Mouse (Mus musculus) adrenal gland, adult 2 months (tissue): ENCODE results near the gene Palm2. TPM values are rescaled to one million over a fixed set of nuclear protein-coding genes. Genes with fewer than 3 reads are reported as not detected.

ENCODE experiments used
- DNase-seq: peaks from one replicate; pipeline ENCODE4 v3.0.0; 2021
- polyA plus RNA-seq: library from polyadenylated mRNA; depleted of rRNA; stranded (reverse); fragments of >200 nt; gene quantifications from 2 replicates; pipeline ENCODE4 v1.2.3, GENCODE M21; 2012
- total RNA-seq, 2 experiments: library from RNA; stranded (reverse); gene quantifications; 2 replicates each; pipeline ENCODE4 v1.2.3; 2021

Palm2 gene
- total and polyA plus RNA-seq, 3 experiments: 1.9 to 39.5 (median 20.0) TPM

DNA sequence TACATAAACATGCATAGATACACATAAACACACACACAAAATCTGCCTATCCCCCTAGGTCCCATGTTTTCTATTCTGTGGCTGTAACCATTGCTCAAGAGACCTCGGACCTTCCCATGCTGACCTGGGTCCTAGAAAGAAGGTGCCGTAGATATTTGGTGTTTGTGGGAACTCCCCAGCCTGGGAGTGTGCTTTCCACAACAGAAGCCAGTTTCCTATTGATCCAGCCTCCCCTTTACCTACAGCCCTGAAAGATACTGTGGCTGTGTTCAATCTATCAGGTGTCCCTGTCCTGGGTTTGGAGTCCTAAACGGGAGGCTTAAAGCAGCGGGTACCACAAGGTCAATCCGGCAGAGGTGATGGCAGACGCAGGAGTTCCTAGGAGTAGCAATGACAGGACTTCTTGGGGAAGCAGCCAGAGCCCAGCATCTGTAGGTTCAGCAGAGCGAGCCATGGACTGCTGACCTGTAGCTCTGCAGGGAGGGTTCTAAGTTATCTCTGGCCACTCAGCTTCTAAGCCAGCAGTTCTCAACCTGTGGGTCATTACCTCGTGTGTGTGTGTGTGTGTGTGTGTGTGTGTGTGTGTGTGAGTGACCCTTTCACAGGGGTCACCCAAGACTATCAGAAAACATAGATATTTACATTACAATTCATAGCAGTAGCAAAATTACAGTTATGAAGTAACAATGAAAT lies 79.3 kb downstream of the Palm2 start:
- DNase-seq: no peak

DNA sequence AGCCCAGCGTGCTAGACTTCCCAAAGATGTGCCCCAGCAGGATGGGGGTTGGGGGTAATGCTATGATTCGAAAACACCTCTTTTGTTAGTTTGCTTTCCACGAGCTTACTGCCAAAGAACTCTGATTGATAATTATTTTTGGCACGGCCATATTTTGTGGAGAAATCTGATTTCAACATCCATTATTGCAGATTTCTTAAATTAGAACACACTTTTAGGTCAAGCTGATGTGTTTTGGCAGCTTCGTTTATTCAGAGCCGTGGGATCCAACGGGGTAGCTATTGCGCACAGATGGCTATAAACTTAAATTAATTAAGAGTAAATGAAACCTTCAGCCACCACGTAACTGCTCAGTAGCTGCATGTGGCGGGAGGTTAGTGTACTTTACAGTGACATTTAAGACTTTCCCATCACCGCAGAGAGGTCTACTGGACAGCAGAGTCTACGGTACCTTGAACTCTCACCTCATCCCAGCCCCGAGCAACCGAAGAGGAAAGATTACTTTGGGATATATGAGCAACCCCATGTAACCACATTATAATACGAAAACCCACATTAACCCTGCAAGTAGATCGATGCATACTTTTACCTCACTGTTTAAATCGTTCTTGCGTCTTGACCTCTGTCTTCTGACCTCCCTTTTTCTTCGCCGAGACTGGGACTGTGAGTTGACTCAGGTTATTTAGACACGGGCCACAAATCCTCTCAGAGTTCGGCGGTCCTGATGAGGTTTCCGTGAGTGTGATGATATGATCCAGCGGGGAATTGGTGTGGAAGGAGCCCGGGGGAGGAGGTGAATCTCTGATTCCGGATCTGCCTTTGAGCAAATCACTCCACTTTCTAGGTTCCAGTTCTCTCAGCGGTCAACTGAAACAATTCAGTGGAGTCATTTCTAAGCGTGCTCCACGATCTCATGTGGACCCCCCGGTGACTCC lies 80.2 kb downstream of the Palm2 start:
- peak; percentile 5 for DNase-seq

DNA sequence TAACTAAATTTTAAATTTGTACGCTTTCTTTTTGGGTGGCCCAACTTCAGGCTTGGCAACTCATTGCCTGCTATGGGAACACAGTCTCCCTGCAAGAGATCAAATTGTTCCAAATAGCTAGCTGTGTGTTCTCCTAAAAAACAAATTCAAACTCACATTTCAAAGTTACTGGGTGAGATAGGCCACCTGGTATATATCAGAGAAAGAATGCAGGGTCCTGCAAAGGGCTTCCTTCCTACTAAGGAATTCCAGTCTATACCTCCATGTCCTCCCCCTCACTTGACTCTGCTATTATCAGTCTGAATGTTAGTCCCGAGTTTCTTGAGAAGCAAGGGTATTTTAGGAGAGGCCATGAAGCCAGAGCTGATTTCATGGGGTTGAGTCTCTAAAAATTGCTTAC lies 81.3 kb downstream of the Palm2 start:
- no peak for DNase-seq

DNA sequence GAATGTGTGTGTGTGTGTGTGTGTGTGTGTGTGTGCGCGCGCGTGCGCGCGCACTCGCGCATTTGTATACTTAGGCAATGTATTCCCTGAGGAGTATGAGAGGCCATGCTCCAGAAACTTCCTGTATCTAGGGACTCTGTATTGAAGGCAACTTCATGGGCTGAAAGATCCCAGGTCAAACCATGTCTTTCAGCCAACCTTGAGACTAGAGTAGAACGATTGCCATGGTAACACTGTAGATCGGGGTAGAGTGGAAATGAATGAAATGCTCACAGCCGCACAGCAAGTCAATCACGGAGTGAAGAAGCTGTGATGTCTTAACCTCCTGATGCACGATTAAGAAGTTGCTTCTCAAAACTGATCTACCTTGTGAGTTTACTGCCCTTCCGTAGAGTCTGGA lies 89.4 kb downstream of the Palm2 start:
- no peak for DNase-seq

DNA sequence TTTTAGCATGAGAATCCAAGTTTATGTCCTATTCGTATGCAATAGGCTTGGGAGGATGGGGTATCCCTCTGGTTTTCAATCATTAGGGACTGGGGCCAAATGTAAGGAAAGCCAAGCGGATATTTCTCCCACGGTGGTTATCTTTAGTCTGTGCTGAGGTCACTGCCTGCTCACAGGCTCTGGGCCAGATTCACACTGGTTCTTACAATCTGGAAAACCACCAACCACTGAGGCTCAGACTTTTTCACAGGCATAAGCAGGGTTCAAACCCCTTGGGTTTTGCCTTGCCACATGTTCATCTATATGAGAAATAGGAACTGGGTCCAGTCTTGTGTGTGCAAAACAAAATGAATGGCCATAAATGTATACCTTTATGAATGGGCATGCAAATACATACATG lies 90.4 kb downstream of the Palm2 start:
- peak; percentile 13 for DNase-seq

DNA sequence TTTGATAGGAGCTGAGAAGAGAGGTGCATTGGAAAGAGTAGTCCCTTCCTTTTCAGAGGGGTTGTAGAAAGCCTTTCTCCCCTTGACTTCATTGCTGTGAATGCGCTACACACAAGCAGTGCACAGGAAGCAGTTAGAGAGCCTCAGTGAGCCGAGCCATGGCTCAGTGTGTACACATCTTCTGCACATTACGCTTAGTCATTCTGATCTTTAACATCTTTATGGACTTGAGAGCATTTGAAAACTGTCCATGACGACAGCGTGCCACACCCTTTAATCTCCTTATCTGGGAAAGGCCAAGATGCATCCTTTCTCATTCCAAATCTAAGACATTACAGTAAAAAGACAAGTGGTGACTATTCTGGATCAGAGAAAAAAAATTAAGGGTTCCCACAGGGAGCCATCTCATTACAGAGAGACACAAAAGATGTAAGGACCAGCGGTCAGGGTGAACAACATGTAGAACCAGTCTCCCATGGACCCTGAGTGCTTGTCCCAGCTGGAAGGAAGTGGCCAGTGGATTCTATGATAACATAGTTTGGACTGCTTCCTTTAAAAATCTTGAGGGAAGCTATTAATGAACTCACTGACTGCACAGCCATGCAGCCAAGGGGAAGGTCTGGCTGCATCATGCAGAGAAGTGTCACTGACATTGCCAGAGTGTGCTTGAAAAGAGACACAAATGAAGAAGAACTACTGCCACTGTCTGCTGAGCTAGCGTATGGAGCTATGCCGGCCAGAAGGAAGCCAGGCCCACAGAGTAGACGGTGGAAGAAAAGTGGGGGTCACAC lies 91.4 kb downstream of the Palm2 start:
- DNase-seq: no peak

DNA sequence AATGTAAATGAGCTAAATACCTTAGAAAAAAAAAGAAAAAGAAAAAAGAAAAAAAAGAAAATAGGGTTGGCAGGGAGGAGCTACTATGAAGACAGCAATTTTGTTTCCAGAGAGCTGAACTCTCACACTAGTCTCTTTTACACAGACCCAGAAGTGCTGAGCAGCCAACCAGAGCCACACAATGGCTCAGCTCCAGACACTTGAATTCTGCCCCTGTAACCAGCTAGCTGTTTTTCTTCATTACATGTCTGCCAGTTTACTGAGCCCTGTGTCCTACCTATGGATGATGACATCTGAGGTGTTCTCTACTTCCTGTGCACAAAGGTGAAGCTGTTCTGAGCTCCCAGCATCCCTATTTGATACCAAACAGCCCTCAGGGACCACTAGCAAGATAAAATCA lies 94.2 kb downstream of the Palm2 start:
- DNase-seq: no peak

DNA sequence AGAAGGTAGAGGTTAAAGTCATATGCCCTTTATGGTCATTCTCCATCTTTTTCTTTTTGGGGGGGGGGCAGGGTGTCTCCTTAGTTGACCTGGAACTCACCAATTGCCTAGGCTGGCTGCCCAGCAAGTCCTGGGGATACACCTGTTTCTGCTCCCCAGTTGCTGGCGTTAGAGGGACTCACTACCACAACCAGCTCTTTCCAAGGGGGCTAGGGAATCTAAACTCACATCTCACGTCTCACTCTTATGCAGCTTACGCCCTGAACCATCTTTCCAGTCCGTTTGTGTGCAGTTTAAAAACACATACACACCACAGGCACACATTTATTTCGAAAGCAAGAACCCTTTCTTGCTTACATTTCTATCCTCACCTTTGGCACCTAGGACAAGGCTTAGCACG lies 99.6 kb downstream of the Palm2 start:
- DNase-seq: no peak

DNA sequence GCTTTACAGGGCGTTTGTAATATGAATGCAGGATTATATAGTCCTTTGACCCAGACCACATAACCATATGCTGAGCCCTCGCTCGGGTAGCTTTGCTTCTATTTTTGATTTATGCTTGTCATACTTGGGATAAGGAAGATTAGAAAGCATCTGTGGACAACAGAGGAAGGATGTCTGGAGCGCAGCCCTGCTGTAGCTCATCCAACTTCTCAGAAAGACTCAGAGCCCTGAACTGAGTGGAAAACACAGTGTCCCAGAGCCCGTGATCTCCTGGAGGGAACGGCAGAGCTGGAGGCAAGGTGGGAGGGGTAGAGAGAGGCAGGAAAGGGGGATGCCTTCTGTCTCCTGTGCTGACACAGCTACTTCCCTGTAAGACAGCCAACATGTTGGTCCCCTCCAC lies 100.2 kb downstream of the Palm2 start:
- no peak for DNase-seq

DNA sequence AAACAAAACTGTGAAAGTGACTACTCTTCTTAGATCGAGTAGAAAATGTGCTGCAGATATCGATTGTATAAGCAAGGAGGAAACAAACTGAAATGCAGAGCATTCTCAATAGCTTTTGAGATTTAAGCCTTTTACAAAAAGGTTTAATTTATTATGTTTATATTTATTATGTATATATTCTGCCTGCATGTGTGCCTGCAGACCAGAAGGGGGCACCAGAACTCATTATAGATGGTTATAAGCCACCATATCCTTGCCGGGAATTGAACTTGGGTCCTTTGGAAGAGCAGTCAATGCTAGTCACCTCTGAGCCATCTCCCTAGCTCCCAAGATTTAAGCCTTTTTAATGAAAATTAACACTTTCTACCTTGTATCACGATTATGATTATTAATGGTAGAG lies 101.0 kb downstream of the Palm2 start:
- no peak for DNase-seq

DNA sequence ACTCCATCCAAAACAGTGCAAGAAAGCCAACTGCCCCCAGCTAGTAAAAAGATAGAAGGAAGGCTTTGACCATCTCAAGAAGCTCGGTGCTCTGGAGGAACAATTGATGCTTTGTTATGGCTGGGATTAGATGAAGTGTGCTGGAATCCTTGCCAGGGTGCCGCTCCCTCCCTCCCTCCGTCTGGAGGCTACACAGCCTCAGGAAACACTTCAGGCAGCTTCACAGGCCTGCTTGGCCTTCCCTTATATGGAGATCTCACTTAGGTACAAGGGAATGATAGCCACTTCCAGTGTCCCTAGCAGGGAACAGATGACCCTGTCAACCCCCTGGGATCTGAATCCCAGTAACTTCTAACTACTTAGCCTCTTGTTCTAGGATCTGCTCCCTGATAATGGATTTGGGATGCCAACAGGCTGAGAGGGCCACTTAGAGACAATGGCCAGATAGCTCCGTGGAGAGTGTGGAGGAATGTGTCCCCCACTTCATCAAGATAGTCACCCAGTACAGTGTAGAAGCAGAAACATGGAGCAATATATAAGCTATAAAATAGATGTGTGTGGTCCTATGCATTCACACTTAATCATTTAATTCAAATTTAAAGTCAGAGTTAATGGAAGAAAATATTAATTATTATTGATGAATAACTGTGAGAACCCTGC lies 104.1 kb downstream of the Palm2 start:
- no peak for DNase-seq

DNA sequence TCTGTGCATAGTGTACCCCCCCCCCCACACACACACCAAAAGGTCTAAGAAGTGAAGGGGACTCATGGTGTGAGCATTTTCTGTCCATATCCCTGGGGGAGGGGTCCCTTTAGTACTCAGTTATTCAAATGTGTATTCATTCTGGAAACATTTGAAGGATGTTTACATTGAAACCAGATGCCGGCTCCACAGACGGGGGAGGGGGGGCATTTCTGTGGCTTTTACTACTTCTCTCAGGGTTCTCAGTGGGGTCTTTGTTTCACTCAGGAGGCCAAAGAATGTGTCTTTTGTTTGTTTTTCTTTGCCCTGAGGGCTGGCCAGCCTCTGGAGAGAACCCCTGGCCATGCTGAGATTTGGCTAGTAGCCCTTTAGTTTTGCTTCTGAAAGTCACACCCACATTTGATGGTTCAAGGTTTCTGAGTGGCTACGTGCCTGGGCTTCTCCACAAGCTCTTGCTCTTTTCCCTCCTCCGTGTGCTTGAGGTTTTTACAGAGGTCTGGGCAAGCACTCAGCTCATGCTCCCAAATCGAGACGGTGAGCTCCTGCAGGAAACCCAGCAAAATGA lies 109.7 kb downstream of the Palm2 start:
- peak; percentile 10 for DNase-seq

DNA sequence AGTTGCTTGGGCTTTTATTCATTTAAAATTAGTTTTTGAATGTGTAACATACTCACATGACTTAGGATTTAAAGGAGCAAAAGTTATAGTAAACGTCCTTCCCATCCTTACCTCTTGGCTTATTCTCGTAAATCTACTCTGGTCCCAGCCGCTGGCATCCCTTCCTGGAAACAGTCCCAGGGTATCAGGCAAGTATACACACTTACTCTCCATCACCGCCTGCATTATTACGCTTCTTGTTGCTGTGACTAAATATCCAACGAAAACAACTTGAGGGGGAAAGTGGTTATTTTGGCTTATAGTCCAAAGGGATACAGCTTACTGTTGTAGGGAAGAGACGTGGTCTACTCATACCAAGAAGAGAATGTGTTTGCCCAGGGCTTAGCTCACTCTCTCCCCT lies 113.7 kb downstream of the Palm2 start:
- no peak for DNase-seq

DNA sequence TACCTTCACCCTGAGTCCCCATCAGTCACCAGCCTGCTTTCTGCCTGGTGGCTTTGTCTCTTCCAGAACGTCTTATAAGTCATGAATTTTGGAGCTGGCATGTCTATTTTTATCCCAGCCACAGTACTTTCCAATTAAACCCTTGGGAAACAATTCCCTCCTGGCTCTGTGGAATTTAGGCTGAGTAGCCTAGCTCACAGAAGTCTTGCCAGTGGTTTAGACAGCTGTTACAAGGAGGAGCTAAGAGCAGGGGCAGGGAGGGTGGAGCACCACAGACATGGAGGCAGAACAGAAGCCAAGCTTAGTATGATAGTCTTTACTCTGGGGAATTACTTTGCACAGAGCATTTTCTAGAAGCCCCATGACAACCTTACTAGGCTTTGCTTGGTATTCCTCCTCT lies 116.2 kb downstream of the Palm2 start:
- DNase-seq: no peak

DNA sequence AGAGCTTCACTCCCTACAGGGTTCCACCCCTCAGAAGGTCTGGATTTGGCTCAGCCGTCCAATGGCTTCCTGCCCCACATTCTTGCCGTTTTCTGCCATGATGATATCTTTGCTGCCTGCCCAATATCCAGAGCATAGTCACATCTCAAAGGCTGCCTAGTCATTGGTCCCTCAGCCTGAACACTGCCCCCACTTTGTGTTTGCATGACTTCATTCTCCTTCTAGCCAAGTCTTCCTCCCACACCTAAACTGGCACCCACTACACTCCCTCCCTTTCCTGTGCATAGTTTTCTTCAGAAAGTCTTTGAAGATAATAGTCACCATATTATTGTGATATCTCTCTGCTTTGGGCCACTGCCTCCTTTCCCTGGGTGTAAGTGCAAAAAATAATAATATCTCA lies 123.1 kb downstream of the Palm2 start:
- DNase-seq: no peak

DNA sequence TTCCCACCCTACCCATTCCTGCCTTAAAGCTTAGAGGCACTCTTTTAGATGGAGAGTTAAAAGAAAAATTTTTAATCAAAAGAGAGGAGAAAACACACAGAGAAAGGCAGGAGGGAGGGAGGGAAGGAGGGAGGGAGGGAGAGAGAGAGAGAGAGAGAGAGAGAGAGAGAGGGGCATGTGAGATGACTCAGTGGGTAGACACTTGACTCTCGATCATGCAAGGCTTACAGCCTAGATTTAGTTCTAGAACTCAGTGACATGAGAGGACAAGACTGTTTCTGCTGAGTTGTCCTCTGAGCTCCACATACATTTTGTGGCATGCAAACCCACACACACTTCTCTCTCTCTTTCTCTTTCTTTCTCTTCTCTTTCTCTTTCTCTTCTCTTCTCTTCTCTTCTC lies 125.4 kb downstream of the Palm2 start:
- no peak for DNase-seq

DNA sequence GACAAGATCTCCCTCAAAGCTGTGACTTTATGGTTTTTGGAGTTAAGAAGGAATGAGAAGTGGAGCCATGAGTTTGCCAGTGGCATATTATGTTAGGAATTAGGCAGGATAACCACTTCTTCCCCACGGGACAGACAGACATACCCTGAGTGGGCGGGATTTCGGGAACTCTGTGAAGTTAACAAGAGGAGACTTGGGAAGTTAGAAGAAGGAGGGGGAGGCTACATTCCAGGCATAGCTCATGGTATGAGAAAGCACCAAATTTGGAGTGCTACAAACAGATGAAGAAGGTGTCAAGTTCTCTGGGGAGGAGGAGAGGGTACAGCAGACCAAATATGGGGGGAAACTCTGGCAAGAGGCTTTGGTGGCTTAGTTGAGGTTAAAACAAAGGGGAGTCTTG lies 126.0 kb downstream of the Palm2 start:
- no peak for DNase-seq

DNA sequence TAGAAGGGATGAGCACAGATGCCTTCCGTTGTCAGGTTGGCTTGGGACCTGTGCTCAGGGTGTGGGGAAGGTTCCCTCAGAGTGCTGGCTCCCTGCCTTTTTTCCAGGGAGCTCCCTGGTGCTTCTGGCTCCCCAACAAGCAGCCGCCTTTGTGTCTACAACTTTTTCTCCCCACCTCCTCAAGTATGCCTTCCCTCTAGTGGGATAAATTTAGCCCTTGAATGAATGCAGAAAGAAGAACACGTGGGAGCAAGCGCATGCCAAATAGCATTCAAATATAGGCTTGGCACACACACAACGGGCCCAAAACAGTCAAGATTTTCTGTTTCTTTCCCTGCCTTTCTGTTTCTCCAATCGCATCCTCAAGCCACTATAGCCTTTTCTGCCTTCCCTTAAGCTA lies 127.0 kb downstream of the Palm2 start:
- no peak for DNase-seq

DNA sequence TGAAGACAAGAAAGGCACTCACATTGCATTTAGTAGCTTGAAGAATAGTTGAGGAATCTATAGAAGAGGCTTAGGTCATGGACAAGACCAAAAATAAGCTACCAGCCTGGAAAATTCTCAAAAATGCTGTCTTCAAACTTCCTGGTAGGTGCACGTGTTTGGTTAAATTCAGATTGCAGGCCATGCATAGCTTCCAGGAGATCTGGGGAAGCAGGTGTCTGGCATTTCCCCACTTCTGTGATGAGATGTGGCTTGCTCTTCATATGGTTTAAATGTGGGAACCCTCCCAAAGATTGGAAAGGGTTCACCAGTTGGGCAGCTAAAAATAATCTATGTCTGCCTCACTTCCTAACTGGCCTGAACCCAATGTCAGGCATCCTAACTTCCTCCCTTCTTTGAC lies 131.2 kb downstream of the Palm2 start:
- DNase-seq: no peak

DNA sequence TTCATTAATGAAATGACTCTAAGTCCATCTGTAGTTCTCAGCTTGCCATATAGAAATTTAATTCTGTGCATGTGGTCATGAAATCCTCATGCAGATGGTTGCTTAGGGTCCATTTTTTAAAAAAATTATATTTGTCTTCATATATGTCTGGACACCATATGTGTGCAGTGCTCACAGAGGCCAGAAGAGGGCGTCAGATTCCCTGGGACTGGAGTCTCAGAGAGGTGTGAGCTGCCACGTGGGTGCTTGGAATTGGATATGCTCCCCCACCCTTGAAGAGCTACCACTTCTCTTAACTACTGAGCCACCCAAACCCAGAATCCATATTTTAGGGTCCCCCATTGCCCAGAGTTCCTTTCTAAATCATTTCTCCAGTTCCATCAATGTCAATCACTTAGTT lies 131.8 kb downstream of the Palm2 start:
- no peak for DNase-seq

DNA sequence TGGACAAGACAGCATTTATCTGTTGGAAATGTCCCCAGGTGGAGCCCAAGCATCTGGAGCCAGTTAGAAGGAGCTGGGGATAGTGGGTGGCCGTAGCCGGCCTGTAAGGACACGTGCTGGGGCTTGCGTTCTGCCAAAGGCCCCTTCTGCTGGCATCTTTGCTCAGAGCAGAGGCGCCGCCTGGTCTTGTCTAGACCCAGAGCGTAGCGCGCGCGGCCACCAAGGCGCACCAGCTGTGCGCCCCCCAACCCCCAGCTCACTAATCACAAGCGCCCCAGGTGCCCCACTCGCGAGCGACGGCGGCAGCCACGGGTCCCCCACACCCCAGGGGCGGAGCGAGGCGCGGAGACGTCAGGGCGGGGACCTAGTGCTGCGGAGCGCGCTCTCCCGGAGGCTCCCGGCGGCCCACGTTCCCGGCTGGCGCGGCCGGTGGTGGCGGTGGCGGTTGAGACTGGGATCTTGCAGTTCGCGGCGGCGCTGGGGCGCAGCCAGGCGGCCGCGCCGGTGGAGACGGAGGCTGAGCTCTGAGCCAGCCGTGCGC lies 133.7 kb downstream of the Palm2 start, which contains the start of gene Pakap:
Gene Pakap (plus strand): TSS at position 514 of the 541 bp plus-strand sequence.
- peak; percentile 90 for DNase-seq
